Mouse (Mus musculus) limb, embryonic 10.5 days (tissue): Measurements from ENCODE around the gene Ctbs. TPM values are rescaled to one million over a fixed set of nuclear protein-coding genes. Genes with fewer than 3 reads are reported as not detected.
"Not testable (repeated sequence)": the region's sequence is repeated elsewhere in the genome, so short reads cannot be mapped to it uniquely, and the experiment has no call there.

Source experiments
- DNase-seq: peaks from one replicate; pipeline ENCODE4 v3.0.0-alpha.2; 2017; ENCODE audit warnings: low spot score
- H3K27ac ChIP-seq: fragments of 300-500 bp; sonication (generic); 2 replicates; pipeline ENCODE4 v1.5.1; 2016; ENCODE audit warnings: mild to moderate bottlenecking
- H3K27me3 ChIP-seq: fragments of 300-500 bp; sonication (generic); 2 replicates; pipeline ENCODE4 v1.6.1; 2016; ENCODE audit warnings: low read depth, mild to moderate bottlenecking; ENCODE audit not compliant: poor library complexity, severe bottlenecking
- H3K36me3 ChIP-seq: fragments of 300-500 bp; sonication (generic); 2 replicates; pipeline ENCODE4 v1.6.1; 2016; ENCODE audit warnings: mild to moderate bottlenecking, moderate library complexity
- H3K4me1 ChIP-seq: fragments of 300-500 bp; sonication (generic); 2 replicates; pipeline ENCODE4 v1.6.1; 2016
- H3K4me3 ChIP-seq: fragments of 300-500 bp; sonication (generic); 2 replicates; pipeline ENCODE4 v1.5.1; 2016; ENCODE audit warnings: mild to moderate bottlenecking, moderate library complexity
- H3K9me3 ChIP-seq: fragments of 300-500 bp; sonication (generic); replicated peaks from 2 replicates; pipeline ENCODE4 v1.6.1; 2016; ENCODE audit warnings: mild to moderate bottlenecking
- WGBS: fragments of 180-500 bp; shearing (Covaris S2); methylation state at CpG from one replicate; pipeline ENCODE4 v1.1.7; 2016; 5-methylcytosine and 5-hydroxymethylcytosine counted together
- polyA plus RNA-seq: library from polyadenylated mRNA; unstranded; fragments of >200 nt; fragmentation: Nextera tagmentation; extraction: Ambion mirVana; gene quantifications from 2 replicates; pipeline ENCODE4 v1.2.1, GENCODE M21; 2016

Gene Ctbs
- polyA plus RNA-seq, 1 experiment from 2014 or later, result 4.7 TPM

GRCm38 (mm10) chr3:146417873-146418272 is 31.7 kb upstream of the Ctbs start:
- no peak for DNase-seq
- H3K4me1 ChIP-seq, result peaks cover 6% of the 10 kb centered on the region
- peaks cover 46% of the 10 kb centered on the region for H3K36me3 ChIP-seq
- H3K27me3 ChIP-seq, result no peaks in the 10 kb centered on the region
- WGBS, result 96% methylated on average over 8 of the region's 8 CpGs
- H3K27ac ChIP-seq, result no peak overlapping the region
- no peak overlapping the region for H3K4me3 ChIP-seq
- no peaks in the 10 kb centered on the region for H3K9me3 ChIP-seq

- no peaks in the 10 kb centered on the region for H3K27me3 ChIP-seq
- no peak overlapping the region for H3K4me3 ChIP-seq
- H3K36me3 ChIP-seq, result peaks cover 56% of the 10 kb centered on the region
- DNase-seq, result no peak
- no peaks in the 10 kb centered on the region for H3K9me3 ChIP-seq
- WGBS, result 89% methylated on average over 7 of the region's 7 CpGs
- H3K4me1 ChIP-seq, result peaks cover 6% of the 10 kb centered on the region
- H3K27ac ChIP-seq, result no peak overlapping the region
Measured at GRCm38 (mm10) chr3:146418901-146419300, 30.7 kb upstream of the Ctbs start.

GRCm38 (mm10) chr3:146419534-146419933 is 30.1 kb upstream of the Ctbs start:
- H3K4me1 ChIP-seq, result peaks cover 6% of the 10 kb centered on the region

GRCm38 (mm10) chr3:146419992-146420537 is 29.5 kb upstream of the Ctbs start:
- no peaks in the 10 kb centered on the region for H3K27me3 ChIP-seq
- H3K4me3 ChIP-seq, result no peak overlapping the region
- no peak overlapping the region for H3K27ac ChIP-seq
- WGBS, result 93% methylated on average over 15 of the region's 15 CpGs
- DNase-seq, result no peak
- no peaks in the 10 kb centered on the region for H3K9me3 ChIP-seq
- H3K36me3 ChIP-seq, result peaks cover 56% of the 10 kb centered on the region
- H3K4me1 ChIP-seq, result peaks cover 6% of the 10 kb centered on the region

More at GRCm38 (mm10) chr3:146419534-146419933, 30.1 kb upstream of the Ctbs start:
- peaks cover 56% of the 10 kb centered on the region for H3K36me3 ChIP-seq
- no peaks in the 10 kb centered on the region for H3K9me3 ChIP-seq
- no peak for DNase-seq
- H3K4me3 ChIP-seq, result no peak overlapping the region
- 93% methylated on average over 9 of the region's 9 CpGs for WGBS
- no peak overlapping the region for H3K27ac ChIP-seq
- H3K27me3 ChIP-seq, result no peaks in the 10 kb centered on the region

GRCm38 (mm10) chr3:146421787-146422186 is 27.8 kb upstream of the Ctbs start:
- Histone ChIP-seq H3K4me1 (peaks cover 6% of the 10 kb centered on the region), H3K4me3 (no peak overlapping the region), H3K9me3 (no peaks in the 10 kb centered on the region), H3K27me3 (no peaks in the 10 kb centered on the region), H3K36me3 (peaks cover 65% of the 10 kb centered on the region), H3K27ac (no peak overlapping the region)
- WGBS, result 32% methylated on average over 8 of the region's 8 CpGs
- no peak for DNase-seq

- Histone ChIP-seq H3K27me3 (no peaks in the 10 kb centered on the region), H3K4me1 (peaks cover 6% of the 10 kb centered on the region), H3K4me3 (no peak overlapping the region), H3K36me3 (peaks cover 73% of the 10 kb centered on the region), H3K27ac (no peak overlapping the region), H3K9me3 (no peaks in the 10 kb centered on the region)
- 85% methylated on average over 7 of the region's 7 CpGs for WGBS
- no peak for DNase-seq
Measured at GRCm38 (mm10) chr3:146423710-146424109, 25.9 kb upstream of the Ctbs start.

- H3K4me1 ChIP-seq, result peaks cover 6% of the 10 kb centered on the region
- 81% methylated on average over 7 of the region's 7 CpGs for WGBS
- H3K9me3 ChIP-seq, result no peaks in the 10 kb centered on the region
- DNase-seq, result no peak
- H3K27me3 ChIP-seq, result no peaks in the 10 kb centered on the region
- H3K27ac ChIP-seq, result no peak overlapping the region
- no peak overlapping the region for H3K4me3 ChIP-seq
- peaks cover 72% of the 10 kb centered on the region for H3K36me3 ChIP-seq
Measured at GRCm38 (mm10) chr3:146424306-146424900, 25.2 kb upstream of the Ctbs start.

GRCm38 (mm10) chr3:146425902-146426301 is 23.7 kb upstream of the Ctbs start:
- Histone ChIP-seq H3K4me1 (peaks cover 6% of the 10 kb centered on the region), H3K9me3 (no peaks in the 10 kb centered on the region), H3K4me3 (no peak overlapping the region), H3K36me3 (peaks cover 65% of the 10 kb centered on the region), H3K27ac (no peak overlapping the region), H3K27me3 (no peaks in the 10 kb centered on the region)
- WGBS, result 70% methylated on average over 7 of the region's 7 CpGs
- no peak for DNase-seq

GRCm38 (mm10) chr3:146426489-146426888 is 23.1 kb upstream of the Ctbs start:
- H3K36me3 ChIP-seq, result peaks cover 67% of the 10 kb centered on the region
- no peaks in the 10 kb centered on the region for H3K27me3 ChIP-seq
- peaks cover 6% of the 10 kb centered on the region for H3K4me1 ChIP-seq
- 91% methylated on average over 8 of the region's 8 CpGs for WGBS
- H3K27ac ChIP-seq, result no peak overlapping the region
- no peak overlapping the region for H3K4me3 ChIP-seq
- no peak for DNase-seq
- no peaks in the 10 kb centered on the region for H3K9me3 ChIP-seq

- not testable (repeated sequence) for H3K9me3 ChIP-seq
Measured at GRCm38 (mm10) chr3:146433063-146433462, 16.5 kb upstream of the Ctbs start.

GRCm38 (mm10) chr3:146433681-146434350 is 15.8 kb upstream of the Ctbs start:
- peaks cover 79% of the 10 kb centered on the region for H3K36me3 ChIP-seq
- H3K27ac ChIP-seq, result no peak overlapping the region
- no peak for DNase-seq
- no peak overlapping the region for H3K4me3 ChIP-seq
- no peaks in the 10 kb centered on the region for H3K27me3 ChIP-seq
- no peaks in the 10 kb centered on the region for H3K4me1 ChIP-seq
- 90% methylated on average over 14 of the region's 14 CpGs for WGBS
- no peaks in the 10 kb centered on the region for H3K9me3 ChIP-seq

More at GRCm38 (mm10) chr3:146433063-146433462, 16.5 kb upstream of the Ctbs start:
- DNase-seq, H3K4me3 ChIP-seq, H3K4me1 ChIP-seq, H3K27ac ChIP-seq, H3K27me3 ChIP-seq: not testable (repeated sequence)
- H3K36me3 ChIP-seq, result peaks cover 79% of the 10 kb centered on the region
- 90% methylated on average over 11 of the region's 11 CpGs for WGBS

GRCm38 (mm10) chr3:146434686-146435085 is 14.9 kb upstream of the Ctbs start:
- Histone ChIP-seq H3K27me3 (no peaks in the 10 kb centered on the region), H3K9me3 (no peaks in the 10 kb centered on the region), H3K4me3 (no peak overlapping the region), H3K4me1 (no peaks in the 10 kb centered on the region), H3K36me3 (peaks cover 75% of the 10 kb centered on the region), H3K27ac (no peak overlapping the region)
- 96% methylated on average over 8 of the region's 8 CpGs for WGBS
- DNase-seq, result no peak

- peaks cover 81% of the 10 kb centered on the region for H3K36me3 ChIP-seq
- no peaks in the 10 kb centered on the region for H3K4me1 ChIP-seq
- no peak for DNase-seq
- H3K4me3 ChIP-seq, result no peak overlapping the region
- WGBS, result 95% methylated on average over 11 of the region's 11 CpGs
- H3K27me3 ChIP-seq, result no peaks in the 10 kb centered on the region
- no peak overlapping the region for H3K27ac ChIP-seq
- no peaks in the 10 kb centered on the region for H3K9me3 ChIP-seq
Measured at GRCm38 (mm10) chr3:146435533-146435932, 14.1 kb upstream of the Ctbs start.
